Mouse (Mus musculus) ES-E14 (cell line): ENCODE results near the gene Serpina3n.

Experiments used
- CHD2 ChIP-seq: IDR thresholded peaks from 2 replicates; pipeline ENCODE4 v1.6.1; 2014; ENCODE audit warnings: mild to moderate bottlenecking, low read depth, low read length, inconsistent platforms
- HCFC1 ChIP-seq: IDR thresholded peaks from 2 replicates; pipeline ENCODE4 v1.6.1; 2012; ENCODE audit warnings: low read length, inconsistent platforms, borderline replicate concordance; ENCODE audit not compliant: insufficient read depth
- MAFK ChIP-seq: IDR thresholded peaks from 2 replicates; pipeline ENCODE4 v1.6.1; 2014; ENCODE audit warnings: mild to moderate bottlenecking, low read depth, low read length, inconsistent platforms; ENCODE audit not compliant: insufficient read depth
- ZC3H11A ChIP-seq: IDR thresholded peaks from 2 replicates; pipeline ENCODE4 v1.6.1; 2012; ENCODE audit warnings: low read depth, mild to moderate bottlenecking, inconsistent platforms, low read length, borderline replicate concordance
- ZNF384 ChIP-seq: IDR thresholded peaks from 2 replicates; pipeline ENCODE4 v1.6.1; 2012; ENCODE audit warnings: low read depth, low read length, inconsistent platforms

GRCm38 (mm10) chr12:104461372-104461771 is 54.8 kb downstream of the Serpina3n start:
- TF ChIP-seq CHD2 = no peak
- TF ChIP-seq ZNF384 = no peak
- no peak for TF ChIP-seq ZC3H11A
- TF ChIP-seq MAFK = no peak
- no peak for TF ChIP-seq HCFC1
